Mouse (Mus musculus) liver, embryonic 14.5 days (tissue): ENCODE results near the gene Ldlrad2. TPM values are rescaled to one million over a fixed set of nuclear protein-coding genes. Genes with fewer than 3 reads are reported as not detected.

Experiments
- ATAC-seq: fragments of 200-750 bp; cut with Nextera tagmentation; 2 replicates; pipeline ENCODE4 v1.8.0; 2017; ENCODE audit warnings: moderate number of reproducible peaks, mild to moderate bottlenecking, moderate library complexity; ENCODE audit not compliant: insufficient read depth
- DNase-seq, 3 experiments: peaks; one replicate each; pipeline ENCODE4 v3.0.0-alpha.2; 2012 to 2013; ENCODE audit warnings: low read depth in 3 of 3, low spot score in 3 of 3
- H3K27ac ChIP-seq: fragments of 300-500 bp; sonication (generic); 2 replicates; pipeline ENCODE4 v1.5.1; 2014; ENCODE audit warnings: moderate library complexity, mild to moderate bottlenecking, control low read depth, inconsistent platforms
- H3K27me3 ChIP-seq: fragments of 300-500 bp; sonication (generic); 2 replicates; pipeline ENCODE4 v1.6.1; 2014; ENCODE audit warnings: mild to moderate bottlenecking, low read length, moderate library complexity; ENCODE audit not compliant: control insufficient read depth, insufficient read depth
- H3K36me3 ChIP-seq: fragments of 300-500 bp; sonication (generic); replicated peaks from 2 replicates; pipeline ENCODE4 v1.6.1; 2014; ENCODE audit warnings: low read depth; ENCODE audit not compliant: control insufficient read depth, insufficient read depth
- H3K4me1 ChIP-seq, 2 experiments: fragments of 200-500 bp in 1 of 2; fragments of 300-500 bp in 1 of 2; sonication (generic) in 1 of 2; replicated peaks; 2 replicates each; pipeline ENCODE4 v1.6.1; 2012 to 2014; ENCODE audit warnings: antibody characterized with exemption in 1 of 2, inconsistent platforms in 1 of 2, low read length in 1 of 2; ENCODE audit not compliant: control insufficient read depth in 2 of 2, insufficient read depth in 2 of 2
- H3K4me2 ChIP-seq: fragments of 300-500 bp; sonication (generic); 2 replicates; pipeline ENCODE4 v1.6.1; 2014; ENCODE audit warnings: low read depth, mild to moderate bottlenecking, control low read depth, moderate library complexity
- H3K4me3 ChIP-seq, 2 experiments: fragments of 200-500 bp in 1 of 2; fragments of 300-500 bp in 1 of 2; sonication (generic) in 1 of 2; 2 replicates each; pipeline ENCODE4 v1.5.1; 2012 to 2014; ENCODE audit warnings: low read depth in 2 of 2, low read length in 2 of 2, mild to moderate bottlenecking in 2 of 2, control low read depth in 1 of 2, inconsistent platforms in 1 of 2, moderate library complexity in 1 of 2; ENCODE audit not compliant: insufficient read depth in 1 of 2
- H3K9ac ChIP-seq: fragments of 300-500 bp; sonication (generic); replicated peaks from 2 replicates; pipeline ENCODE4 v1.6.1; 2014; ENCODE audit warnings: mild to moderate bottlenecking, control low read depth, moderate library complexity
- H3K9me3 ChIP-seq: fragments of 300-500 bp; sonication (generic); 2 replicates; pipeline ENCODE4 v1.6.1; 2016; ENCODE audit warnings: low read length, mixed read lengths; ENCODE audit not compliant: control insufficient read depth
- CTCF ChIP-seq: IDR thresholded peaks from 2 replicates; pipeline ENCODE4 v1.5.1; 2016; ENCODE audit warnings: antibody characterized with exemption, low read depth, control low read depth
- EP300 ChIP-seq: IDR thresholded peaks from 2 replicates; pipeline ENCODE4 v1.6.1; 2016; ENCODE audit warnings: antibody characterized with exemption, low read depth
- WGBS: fragments of 180-500 bp; shearing (Covaris S2); extraction: QIAGEN DNeasy Blood & Tissue Kit; methylation state at CpG from one replicate; pipeline ENCODE4 v1.1.7; 2014; ENCODE audit not compliant: insufficient replicate concordance; 5-methylcytosine and 5-hydroxymethylcytosine counted together
- microRNA-seq: library from miRNA; unstranded; fragments of <30 nt; microRNA quantifications from one replicate; pipeline ENCODE4, GENCODE M21; 2016
- polyA plus RNA-seq, 2 experiments: library from polyadenylated mRNA; depleted of rRNA in 1 of 2; stranded (reverse) in 1 of 2; unstranded in 1 of 2; fragments of >200 nt; fragmentation: Nextera tagmentation in 1 of 2; extraction: Ambion mirVana in 1 of 2; gene quantifications; 2 replicates each; pipeline versions ENCODE4 v1.2.1 to v1.2.3; 2012 to 2014

The Ldlrad2 gene
- polyA plus RNA-seq, 2 experiments = not detected

- Histone ChIP-seq H3K4me1 (no peaks in the 10 kb centered on the region), H3K36me3 (no peaks in the 10 kb centered on the region), H3K9me3 (no peaks in the 10 kb centered on the region), H3K27me3 (no peaks in the 10 kb centered on the region), H3K9ac (no peak overlapping the region), H3K4me2 (no peak overlapping the region), H3K4me3 (no peak overlapping the region), H3K27ac (no peak overlapping the region)
- DNase-seq (no peak), ATAC-seq (0 out of 2 replicates have a peak, but pooled peaks have one; percentile 8)
- 55% methylated on average over 14 of the region's 14 CpGs for WGBS
- TF ChIP-seq CTCF (no peak), EP300 (no peak)
These were observed 34.0 kb downstream of the Ldlrad2 start for GRCm38 (mm10) chr4:137540356-137540755.

GRCm38 (mm10) chr4:137527872-137528271 is 46.5 kb downstream of the Ldlrad2 start:
- no peak for TF ChIP-seq CTCF
- Histone ChIP-seq H3K4me1 (no peaks in the 10 kb centered on the region), H3K9ac (no peak overlapping the region), H3K27ac (no peak overlapping the region), H3K27me3 (no peaks in the 10 kb centered on the region), H3K9me3 (no peaks in the 10 kb centered on the region), H3K4me3 (no peak overlapping the region), H3K36me3 (no peaks in the 10 kb centered on the region), H3K4me2 (no peak overlapping the region)
- no peak for ATAC-seq
- WGBS = 68% methylated on average over 6 of the region's 6 CpGs
- no peak for DNase-seq

GRCm38 (mm10) chr4:137527368-137527767 is 47.0 kb downstream of the Ldlrad2 start:
- no peaks in the 10 kb centered on the region for H3K9me3 ChIP-seq
- ATAC-seq = no peak
- H3K27me3 ChIP-seq = no peaks in the 10 kb centered on the region
- no peaks in the 10 kb centered on the region for H3K36me3 ChIP-seq
- no peak overlapping the region for H3K27ac ChIP-seq
- H3K4me2 ChIP-seq = no peak overlapping the region
- H3K4me1 ChIP-seq = no peaks in the 10 kb centered on the region
- H3K4me3 ChIP-seq = no peak overlapping the region
- TF ChIP-seq CTCF (no peak), EP300 (no peak)
- no peak overlapping the region for H3K9ac ChIP-seq
- DNase-seq = no peak
- WGBS = 59% methylated on average over 4 of the region's 4 CpGs

GRCm38 (mm10) chr4:137525426-137525825 is 48.9 kb downstream of the Ldlrad2 start:
- H3K27me3 ChIP-seq = no peaks in the 10 kb centered on the region
- no peaks in the 10 kb centered on the region for H3K9me3 ChIP-seq
- TF ChIP-seq EP300 = no peak
- TF ChIP-seq CTCF = no peak
- no peaks in the 10 kb centered on the region for H3K36me3 ChIP-seq
- no peak overlapping the region for H3K9ac ChIP-seq
- DNase-seq = no peak
- WGBS = 57% methylated on average over 1 of the region's 1 CpGs
- no peak for ATAC-seq
- no peak overlapping the region for H3K27ac ChIP-seq
- H3K4me3 ChIP-seq = no peak overlapping the region
- H3K4me1 ChIP-seq = no peaks in the 10 kb centered on the region
- H3K4me2 ChIP-seq = no peak overlapping the region

Small RNA genes within 50 kb of the gene (microRNA-seq; reads per million reads assigned to microRNA genes)
- not detected for gene Mir7018

Other genes starting within 250 kb of the Ldlrad2 start
- gene Cdc42, start 216.8 kb downstream of the Ldlrad2 start, polyA plus RNA-seq (2012; rRNA removed) = 67.7 and 91.6 TPM in 2 replicates
- 259 and 262 TPM in 2 replicates for gene Cdc42, start 216.8 kb downstream of the Ldlrad2 start, polyA plus RNA-seq (2014; fragmentation: Nextera tagmentation; extraction: Ambion mirVana)
- not detected in 2 replicates for gene Cela3a, start 164.8 kb downstream of the Ldlrad2 start, polyA plus RNA-seq (2012; rRNA removed)
- not detected in 2 replicates for gene Cela3a, start 164.8 kb downstream of the Ldlrad2 start, polyA plus RNA-seq (2014; fragmentation: Nextera tagmentation; extraction: Ambion mirVana)
- 0.06 TPM in 2 replicates for gene Cela3b, start 144.0 kb downstream of the Ldlrad2 start, polyA plus RNA-seq (2012; rRNA removed)
- gene Cela3b, start 144.0 kb downstream of the Ldlrad2 start, polyA plus RNA-seq (2014; fragmentation: Nextera tagmentation; extraction: Ambion mirVana) = not detected in 2 replicates
- gene 1700013G24Rik, start 121.3 kb downstream of the Ldlrad2 start, polyA plus RNA-seq (2012; rRNA removed) = not detected in 2 replicates
- gene 1700013G24Rik, start 121.3 kb downstream of the Ldlrad2 start, polyA plus RNA-seq (2014; fragmentation: Nextera tagmentation; extraction: Ambion mirVana) = not detected in 2 replicates
- gene Hspg2, start 105.8 kb downstream of the Ldlrad2 start, polyA plus RNA-seq (2012; rRNA removed) = 2.4 and 3.3 TPM in 2 replicates
- gene Hspg2, start 105.8 kb downstream of the Ldlrad2 start, polyA plus RNA-seq (2014; fragmentation: Nextera tagmentation; extraction: Ambion mirVana) = 4.3 and 5.0 TPM in 2 replicates
- 20.2 and 27.4 TPM in 2 replicates for gene Usp48, start 19.2 kb upstream of the Ldlrad2 start, polyA plus RNA-seq (2012; rRNA removed)
- gene Usp48, start 19.2 kb upstream of the Ldlrad2 start, polyA plus RNA-seq (2014; fragmentation: Nextera tagmentation; extraction: Ambion mirVana) = 25.9 and 29.6 TPM in 2 replicates
- 2.7 and 3.1 TPM in 2 replicates for gene Rap1gap, start 90.2 kb upstream of the Ldlrad2 start, polyA plus RNA-seq (2012; rRNA removed)
- 1.6 and 1.7 TPM in 2 replicates for gene Rap1gap, start 90.2 kb upstream of the Ldlrad2 start, polyA plus RNA-seq (2014; fragmentation: Nextera tagmentation; extraction: Ambion mirVana)
- 4.6 and 5.1 TPM in 2 replicates for gene Alpl, start 221.8 kb upstream of the Ldlrad2 start, polyA plus RNA-seq (2012; rRNA removed)
- gene Alpl, start 221.8 kb upstream of the Ldlrad2 start, polyA plus RNA-seq (2014; fragmentation: Nextera tagmentation; extraction: Ambion mirVana) = 5.1 and 6.1 TPM in 2 replicates